Comparison of ENCODE assay signal across 9 mouse cellular contexts in the genomic region with DNA sequence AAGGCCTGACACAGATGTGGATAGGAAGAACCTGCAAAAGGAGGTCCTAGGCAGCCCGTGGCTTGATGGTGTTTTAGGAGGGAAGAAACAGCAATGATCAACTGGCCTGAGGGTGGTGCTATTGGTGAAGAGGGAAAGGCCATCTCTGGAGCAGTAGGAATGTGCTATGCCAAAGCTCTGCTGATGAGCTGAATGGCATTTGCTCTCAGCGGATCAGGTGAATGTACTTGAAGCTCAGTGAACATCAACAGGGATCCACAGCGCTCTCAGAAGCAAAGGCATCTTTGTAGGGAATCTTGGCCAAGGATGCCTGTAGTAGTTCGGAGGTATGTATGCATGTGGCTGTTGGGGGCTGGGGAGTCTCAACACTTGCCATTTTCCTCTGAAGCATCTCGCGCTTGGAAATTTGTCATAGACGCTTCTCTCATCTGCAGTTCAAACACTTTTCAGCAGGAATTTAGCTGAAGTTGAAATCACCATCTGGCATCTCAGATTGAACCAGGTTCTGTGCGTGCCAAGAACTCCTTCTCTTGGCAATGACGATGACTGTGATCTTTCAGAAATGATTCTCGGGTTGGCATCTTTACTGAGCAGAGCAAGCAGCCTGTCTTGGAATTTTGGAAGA. TPM values are rescaled to one million over a fixed set of nuclear protein-coding genes. Genes with fewer than 3 reads are reported as not detected.
A peak's percentile ranks its signal among the peaks of the same experiment; 100 is the strongest.
DNase-seq lines count a peak whose midpoint lies in the region; ATAC-seq and TF ChIP-seq lines count a peak whose summit lies in the region.
"Had no signal": no experiment of that assay in that cellular context is flagged by ENCODE, and none has a peak within 500 bp of the region (broad histone marks: within the 10 kb centered on the region; RNA-seq: fewer than 3 reads in every experiment).

No protein-coding gene starts in this region.

- no peak overlapping the region for H3K9ac ChIP-seq in heart, postnatal 0 days (replicated peaks; ENCODE audit: low read depth, low read length)
- no peak overlapping the region for H3K9ac ChIP-seq in heart, embryonic 11.5 days (ENCODE audit: low read depth, low read length)
- no peak overlapping the region for H3K9ac ChIP-seq in kidney, embryonic 15.5 days
- H3K9ac ChIP-seq: heart, embryonic 15.5 days had no signal

- WGBS in heart, postnatal 0 days = 82% methylated on average over 10 of the region's 10 CpGs
- WGBS in heart, embryonic 11.5 days (ENCODE audit: insufficient replicate concordance) = 78% methylated on average over 10 of the region's 10 CpGs
- WGBS in thymus, adult 2 months = 96% methylated on average over 10 of the region's 10 CpGs
- 91% methylated on average over 10 of the region's 10 CpGs for WGBS in kidney, embryonic 15.5 days

- intact Hi-C loops in left cerebral cortex, postnatal 25 days (cut with DNase I) = no loop called here

- H3K27ac ChIP-seq in heart, postnatal 0 days (ENCODE audit: low read depth) = no peak overlapping the region
- no peak overlapping the region for H3K27ac ChIP-seq in heart, embryonic 11.5 days (ENCODE audit: low read depth, low read length)
- H3K27ac ChIP-seq in thymus, adult 2 months (ENCODE audit: control insufficient read depth, insufficient read depth, low read length) = no peak overlapping the region
- H3K27ac ChIP-seq in kidney, embryonic 15.5 days = no peak overlapping the region
- H3K27ac ChIP-seq: heart, embryonic 15.5 days had no signal

- no peaks in the 10 kb centered on the region for H3K27me3 ChIP-seq in heart, postnatal 0 days (ENCODE audit: control insufficient read depth, insufficient read depth, low read length)
- no peaks in the 10 kb centered on the region for H3K27me3 ChIP-seq in heart, embryonic 11.5 days (ENCODE audit: control insufficient read depth, insufficient read depth, low read length)
- H3K27me3 ChIP-seq in thymus, adult 2 months (ENCODE audit: control insufficient read depth, insufficient read depth, low read length) = no peaks in the 10 kb centered on the region
- H3K27me3 ChIP-seq in kidney, embryonic 15.5 days = no peaks in the 10 kb centered on the region
- H3K27me3 ChIP-seq: heart, embryonic 15.5 days had no signal

- DNase-seq in heart, postnatal 0 days (ENCODE audit: low spot score) = no peak
- DNase-seq in cerebellum, adult 11 months = peak; percentile 48
- peak; percentile 57 to 95 for DNase-seq in left cerebral cortex, postnatal 25 days (ENCODE audit: low spot score in 2 of 2)
- DNase-seq in thymus, adult 2 months = no peak
- no peak for DNase-seq in kidney, adult 8-10 months

- no peaks in the 10 kb centered on the region for H3K36me3 ChIP-seq in heart, postnatal 0 days (replicated peaks; ENCODE audit: control insufficient read depth, insufficient read depth, low read length)
- no peaks in the 10 kb centered on the region for H3K36me3 ChIP-seq in heart, embryonic 11.5 days (ENCODE audit: control insufficient read depth, insufficient read depth, low read length)
- H3K36me3 ChIP-seq in thymus, adult 2 months (ENCODE audit: control insufficient read depth, insufficient read depth, low read length) = no peaks in the 10 kb centered on the region
- H3K36me3 ChIP-seq in kidney, embryonic 15.5 days = no peaks in the 10 kb centered on the region
- H3K36me3 ChIP-seq: heart, embryonic 15.5 days had no signal

- no peak for TF ChIP-seq EP300 in heart, postnatal 0 days (IDR thresholded peaks at IDR 0.05; ENCODE audit: low read depth)

- ATAC-seq in heart, postnatal 0 days (ENCODE audit: insufficient read depth, low read depth) = no peak
- ATAC-seq in heart, embryonic 11.5 days (replicated peaks; ENCODE audit: insufficient number of reproducible peaks, low FRiP score, low TSS enrichment) = no peak
- ATAC-seq in frontal cortex, adult (ENCODE audit: low TSS enrichment) = peak; percentile 89
- no peak for ATAC-seq in kidney, embryonic 15.5 days (replicated peaks; ENCODE audit: low FRiP score)

- H3K4me3 ChIP-seq in heart, postnatal 0 days (ENCODE audit: low read depth, low read length) = no peak overlapping the region
- no peak overlapping the region for H3K4me3 ChIP-seq in heart, embryonic 11.5 days (ENCODE audit: low read depth, low read length)
- H3K4me3 ChIP-seq in thymus, adult 2 months (ENCODE audit: control insufficient read depth, insufficient read depth, low read length) = no peak overlapping the region
- H3K4me3 ChIP-seq in kidney, embryonic 15.5 days (replicated peaks) = no peak overlapping the region
- H3K4me3 ChIP-seq: heart, embryonic 15.5 days had no signal

- TF ChIP-seq POLR2A in thymus, adult 2 months (IDR thresholded peaks at IDR 0.05; ENCODE audit: control insufficient read depth, extremely low read depth, insufficient read depth, low read length, poor library complexity) = no peak

- no peaks in the 10 kb centered on the region for H3K9me3 ChIP-seq in heart, postnatal 0 days (replicated peaks; ENCODE audit: control insufficient read depth, low read length)
- no peaks in the 10 kb centered on the region for H3K9me3 ChIP-seq in heart, embryonic 11.5 days (replicated peaks; ENCODE audit: control insufficient read depth, low read length)
- H3K9me3 ChIP-seq in kidney, embryonic 15.5 days (replicated peaks) = no peaks in the 10 kb centered on the region
- H3K9me3 ChIP-seq: heart, embryonic 15.5 days had no signal

- peak; percentile 30 for TF ChIP-seq CTCF in heart, postnatal 0 days (IDR thresholded peaks at IDR 0.05; ENCODE audit: low read depth)
- no peak for TF ChIP-seq CTCF in thymus, adult 2 months (IDR thresholded peaks at IDR 0.05; ENCODE audit: borderline replicate concordance, control insufficient read depth, extremely low read depth, insufficient read depth, low read length, poor library complexity)

- H3K4me2 ChIP-seq in heart, postnatal 0 days (ENCODE audit: low read depth, low read length) = no peak overlapping the region
- H3K4me2 ChIP-seq in heart, embryonic 11.5 days = no peak overlapping the region
- H3K4me2 ChIP-seq in kidney, embryonic 15.5 days = no peak overlapping the region
- H3K4me2 ChIP-seq: heart, embryonic 15.5 days had no signal

- H3K4me1 ChIP-seq in heart, postnatal 0 days (ENCODE audit: control insufficient read depth, insufficient read depth) = no peaks in the 10 kb centered on the region
- H3K4me1 ChIP-seq in heart, embryonic 11.5 days (ENCODE audit: control insufficient read depth, insufficient read depth, low read length) = no peaks in the 10 kb centered on the region
- peaks cover 5% of the 10 kb centered on the region; the same call in 1 of the 2 replicates for H3K4me1 ChIP-seq in thymus, adult 2 months (replicated peaks; ENCODE audit: control insufficient read depth, insufficient read depth, low read length)
- 0 out of 2 replicates have a peak, but pooled peaks cover 3% of the 10 kb centered on the region for H3K4me1 ChIP-seq in kidney, embryonic 15.5 days
- H3K4me1 ChIP-seq: heart, embryonic 15.5 days had no signal

RNA-seq across cellular contexts. Expression of gene Nin, which starts 5.3 kb away (rescaled TPM):
- total RNA-seq in heart, postnatal 0 days (2014; rRNA removed; ENCODE audit: low replicate concordance) = 9.8 and 15.3 TPM in 2 replicates
- polyA plus RNA-seq in heart, postnatal 0 days (2015; fragmentation: Nextera tagmentation; extraction: Ambion mirVana) = 4.3 and 5.1 TPM in 2 replicates
- 7.8 and 9.1 TPM in 2 replicates for polyA plus RNA-seq in heart, embryonic 11.5 days (2014; fragmentation: Nextera tagmentation; extraction: Ambion mirVana)
- 10 to 100 TPM; 53.1 to 56.4 TPM for total RNA-seq in left cerebral cortex, postnatal 25 days (2021)
- 21.8 and 32.2 TPM in 2 replicates for polyA plus RNA-seq in thymus, adult 2 months (2012; rRNA removed)
- polyA plus RNA-seq in kidney, embryonic 15.5 days (2015; fragmentation: Nextera tagmentation; extraction: Ambion mirVana) = 13.5 and 13.9 TPM in 2 replicates

RNA-seq across cellular contexts. Expression of gene Abhd12b, which starts 35.1 kb away (rescaled TPM):
- not detected in 2 replicates for total RNA-seq in heart, postnatal 0 days (2014; rRNA removed; ENCODE audit: low replicate concordance)
- polyA plus RNA-seq in heart, postnatal 0 days (2015; fragmentation: Nextera tagmentation; extraction: Ambion mirVana) = not detected in 2 replicates
- not detected in 2 replicates for polyA plus RNA-seq in heart, embryonic 11.5 days (2014; fragmentation: Nextera tagmentation; extraction: Ambion mirVana)
- not detected for total RNA-seq in left cerebral cortex, postnatal 25 days (2021)
- 0.12 and 0.15 TPM in 2 replicates for polyA plus RNA-seq in thymus, adult 2 months (2012; rRNA removed)
- polyA plus RNA-seq in kidney, embryonic 15.5 days (2015; fragmentation: Nextera tagmentation; extraction: Ambion mirVana) = not detected in 2 replicates

Comparison
In these comparisons a context has a peak if more than half of its experiments do, and no peak if none do; other contexts are left out.
1. DNase-seq: peak in cerebellum, adult 11 months (single experiment) and left cerebral cortex, postnatal 25 days (2 of 2); none in heart, postnatal 0 days (single experiment), thymus, adult 2 months (single experiment) and kidney, adult 8-10 months (0 of 2).